Mouse (Mus musculus): ENCODE results near the gene Crhbp. TPM values are rescaled to one million over a fixed set of nuclear protein-coding genes. Genes with fewer than 3 reads are reported as not detected.
A peak's percentile ranks its signal among the peaks of the same experiment; 100 is the strongest.

Crhbp gene
- total and polyA plus RNA-seq, 3 experiments: not detected

DNA sequence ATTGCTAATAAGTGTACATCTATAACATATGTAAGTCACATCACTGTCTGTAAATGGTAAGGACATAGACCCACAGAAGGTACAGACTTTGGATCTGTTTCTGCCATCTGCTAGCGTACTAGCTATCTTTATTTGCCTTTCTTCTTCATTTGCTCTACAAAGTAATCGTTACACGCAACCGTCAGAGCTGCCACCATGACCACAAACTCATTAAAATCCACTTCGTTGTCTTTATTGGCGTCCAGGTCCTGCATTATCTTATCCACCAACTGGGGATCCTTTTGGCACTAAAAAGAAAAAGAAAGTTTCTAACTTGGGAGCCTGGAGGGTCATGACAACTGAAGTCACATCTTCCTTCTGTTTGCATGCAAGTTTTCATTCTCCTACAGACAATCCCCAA is 32.4 kb upstream of the Crhbp start:
- Histone ChIP-seq H3K4me3 (no peak overlapping the region), H3K9ac (ENCODE audit: low read depth, low read length) (no peak overlapping the region), H3K4me1 (ENCODE audit: control insufficient read depth, insufficient read depth, low read length) (no peaks in the 10 kb centered on the region), H3K27me3 (ENCODE audit: control insufficient read depth, insufficient read depth, low read length) (no peaks in the 10 kb centered on the region), H3K27ac (no peak overlapping the region), H3K36me3 (ENCODE audit: control insufficient read depth, insufficient read depth, low read length) (no peaks in the 10 kb centered on the region), H3K79me2 (replicated peaks; ENCODE audit: control insufficient read depth, insufficient read depth, low read length) (no peaks in the 10 kb centered on the region)
- intact Hi-C loops (cut with DNase I): no loop called here
- DNase-seq: no peak
- TF ChIP-seq POLR2A (IDR thresholded peaks at IDR 0.05; ENCODE audit: insufficient read depth, low read depth, low read length) (no peak), EP300 (IDR thresholded peaks at IDR 0.05; ENCODE audit: insufficient read depth, low read depth, low read length) (no peak), CTCF (IDR thresholded peaks at IDR 0.05) (no peak)
- 88% methylated on average over 6 of the region's 6 CpGs for WGBS

DNA sequence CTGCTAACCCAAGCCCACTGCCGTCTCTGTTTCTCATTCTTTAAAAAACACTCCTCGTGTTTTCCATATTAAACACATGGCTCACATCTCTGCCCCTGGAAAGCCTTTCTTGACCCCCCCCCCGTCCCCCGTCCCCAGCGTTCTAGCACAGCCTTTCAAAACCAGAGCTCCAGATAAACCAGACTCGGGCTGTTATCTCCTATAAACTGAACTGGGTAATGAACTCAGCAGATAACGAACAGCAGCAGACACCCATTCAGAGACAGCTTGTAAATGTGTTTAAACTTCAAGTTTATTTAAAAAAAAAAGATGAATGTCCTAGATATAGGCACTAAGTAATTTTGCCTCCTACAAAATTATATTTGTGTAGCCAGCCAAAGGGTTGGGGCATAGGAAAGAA is 30.4 kb upstream of the Crhbp start:
- 23% methylated on average over 7 of the region's 7 CpGs for WGBS
- intact Hi-C loops (cut with DNase I): no loop called here
- H3K9ac ChIP-seq (ENCODE audit: low read depth, low read length): no peak overlapping the region

DNA sequence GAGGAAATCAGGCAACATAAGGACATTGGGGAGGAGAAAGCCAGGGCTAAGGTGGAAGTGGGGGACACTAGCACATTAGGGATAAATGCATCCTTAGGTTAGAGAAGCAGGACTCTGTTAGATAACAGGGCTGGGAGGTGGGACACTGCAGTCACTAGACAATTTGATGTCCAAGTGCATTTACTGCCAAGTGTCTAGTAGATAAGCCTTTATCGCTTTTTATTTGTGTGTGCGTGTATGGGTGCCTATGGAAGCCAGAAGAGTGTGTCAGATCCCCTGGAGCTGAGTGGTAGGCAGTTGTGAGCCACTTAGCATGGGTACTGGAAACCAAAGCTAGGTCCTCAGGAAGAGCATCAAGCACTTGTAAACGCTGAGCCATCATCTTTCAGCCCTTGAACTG is 29.6 kb upstream of the Crhbp start:
- 54% methylated on average over 3 of the region's 3 CpGs for WGBS
- intact Hi-C loops (cut with DNase I): no loop called here
- Histone ChIP-seq H3K36me3 (ENCODE audit: control insufficient read depth, insufficient read depth, low read length) (no peaks in the 10 kb centered on the region), H3K4me1 (ENCODE audit: control insufficient read depth, insufficient read depth, low read length) (no peaks in the 10 kb centered on the region), H3K79me2 (replicated peaks; ENCODE audit: control insufficient read depth, insufficient read depth, low read length) (no peaks in the 10 kb centered on the region), H3K9ac (ENCODE audit: low read depth, low read length) (no peak overlapping the region), H3K27ac (no peak overlapping the region), H3K27me3 (ENCODE audit: control insufficient read depth, insufficient read depth, low read length) (no peaks in the 10 kb centered on the region), H3K4me3 (no peak overlapping the region)
- TF ChIP-seq CTCF (IDR thresholded peaks at IDR 0.05): no peak
- no peak for TF ChIP-seq POLR2A (IDR thresholded peaks at IDR 0.05; ENCODE audit: insufficient read depth, low read depth, low read length)
- no peak for TF ChIP-seq EP300 (IDR thresholded peaks at IDR 0.05; ENCODE audit: insufficient read depth, low read depth, low read length)
- DNase-seq: no peak

More for the DNA sequence above, 30.4 kb upstream of the Crhbp start:
- Histone ChIP-seq H3K27me3 (ENCODE audit: control insufficient read depth, insufficient read depth, low read length) (no peaks in the 10 kb centered on the region), H3K4me1 (ENCODE audit: control insufficient read depth, insufficient read depth, low read length) (no peaks in the 10 kb centered on the region), H3K36me3 (ENCODE audit: control insufficient read depth, insufficient read depth, low read length) (no peaks in the 10 kb centered on the region), H3K27ac (no peak overlapping the region), H3K79me2 (replicated peaks; ENCODE audit: control insufficient read depth, insufficient read depth, low read length) (no peaks in the 10 kb centered on the region), H3K4me3 (no peak overlapping the region)
- no peak for DNase-seq
- no peak for TF ChIP-seq CTCF (IDR thresholded peaks at IDR 0.05)
- no peak for TF ChIP-seq POLR2A (IDR thresholded peaks at IDR 0.05; ENCODE audit: insufficient read depth, low read depth, low read length)
- TF ChIP-seq EP300 (IDR thresholded peaks at IDR 0.05; ENCODE audit: insufficient read depth, low read depth, low read length): no peak

DNA sequence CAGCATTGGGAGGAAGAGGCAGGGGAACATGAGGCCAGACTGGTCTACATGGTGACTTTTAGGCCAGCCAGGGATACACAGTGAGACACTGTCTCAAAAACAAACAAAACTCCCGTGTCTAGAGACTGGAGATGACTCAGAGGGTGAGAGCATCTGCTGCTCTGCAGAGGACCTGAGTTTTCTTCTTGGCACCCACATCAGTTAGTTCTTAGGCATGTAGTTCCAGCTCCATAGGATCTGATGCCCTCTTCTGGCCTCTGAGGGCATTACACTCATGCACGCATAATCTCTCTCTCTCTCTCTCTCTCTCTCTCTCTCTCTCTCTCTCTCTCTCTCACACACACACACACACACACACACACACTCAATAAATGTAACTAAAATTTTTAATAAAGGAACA is 26.2 kb upstream of the Crhbp start:
- no peaks in the 10 kb centered on the region for H3K4me1 ChIP-seq (ENCODE audit: control insufficient read depth, insufficient read depth, low read length)
- H3K27ac ChIP-seq: no peak overlapping the region
- H3K27me3 ChIP-seq (ENCODE audit: control insufficient read depth, insufficient read depth, low read length): no peaks in the 10 kb centered on the region
- no peak for DNase-seq
- H3K4me3 ChIP-seq: no peak overlapping the region
- no peak overlapping the region for H3K9ac ChIP-seq (ENCODE audit: low read depth, low read length)
- intact Hi-C loops (cut with DNase I): no loop called here
- WGBS: 61% methylated on average over 2 of the region's 2 CpGs
- TF ChIP-seq POLR2A (IDR thresholded peaks at IDR 0.05; ENCODE audit: insufficient read depth, low read depth, low read length) (no peak), CTCF (IDR thresholded peaks at IDR 0.05) (peak; percentile 46)
- no peaks in the 10 kb centered on the region for H3K79me2 ChIP-seq (replicated peaks; ENCODE audit: control insufficient read depth, insufficient read depth, low read length)
- H3K36me3 ChIP-seq (ENCODE audit: control insufficient read depth, insufficient read depth, low read length): no peaks in the 10 kb centered on the region

DNA sequence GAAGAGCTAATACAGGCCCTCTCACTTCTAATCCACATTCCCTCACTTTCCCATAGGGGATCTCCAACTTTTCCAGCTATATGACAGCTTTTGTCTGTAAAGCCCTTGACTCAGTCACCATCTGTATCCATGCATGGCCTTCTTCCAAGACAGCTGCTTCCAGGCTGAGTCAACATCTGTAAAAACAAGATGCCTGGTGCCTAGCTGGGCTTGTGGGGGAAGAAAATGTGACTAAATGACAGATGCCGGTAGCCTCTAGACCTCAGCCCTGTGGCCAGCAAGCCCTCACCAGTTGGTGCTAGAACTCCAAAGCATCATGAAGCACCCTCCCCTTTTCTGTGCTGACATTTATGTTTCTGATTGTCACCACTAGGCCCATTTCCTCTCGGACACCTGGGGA is 6.8 kb upstream of the Crhbp start:
- intact Hi-C loops (cut with DNase I): no loop called here
- WGBS: 32% methylated on average over 2 of the region's 2 CpGs

DNA sequence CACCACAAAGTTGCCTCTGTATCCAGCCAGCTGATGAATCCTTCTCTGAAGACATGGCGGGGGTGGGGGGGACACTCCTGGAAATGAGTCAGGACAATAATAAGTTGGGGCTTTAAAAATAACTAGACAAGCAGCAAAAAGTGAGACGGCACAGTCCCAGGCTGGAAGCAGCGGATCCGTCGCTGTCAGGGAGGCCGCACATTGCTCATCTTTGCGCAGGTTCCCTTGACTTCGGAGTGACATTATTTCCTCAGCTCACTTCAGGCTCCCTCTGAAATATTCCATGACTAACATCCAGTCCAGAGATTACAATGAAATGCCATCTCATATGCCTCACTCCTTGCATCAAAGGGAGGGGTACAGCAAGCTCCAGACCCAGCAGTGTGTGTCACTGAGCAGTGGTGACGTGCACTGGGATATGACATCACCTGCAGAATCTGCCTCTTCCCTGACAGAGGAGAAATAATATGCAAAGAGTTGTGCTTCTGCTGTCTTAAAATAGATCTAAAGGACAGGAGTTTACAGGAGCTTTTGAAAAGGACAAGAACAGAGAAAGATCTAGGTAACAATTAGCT is 6.0 kb upstream of the Crhbp start:
- no peak for TF ChIP-seq POLR2A (IDR thresholded peaks at IDR 0.05; ENCODE audit: insufficient read depth, low read depth, low read length)
- no peak for TF ChIP-seq CTCF (IDR thresholded peaks at IDR 0.05)
- no peak for TF ChIP-seq EP300 (IDR thresholded peaks at IDR 0.05; ENCODE audit: insufficient read depth, low read depth, low read length)
- no peak for DNase-seq
- Histone ChIP-seq H3K27me3 (ENCODE audit: control insufficient read depth, insufficient read depth, low read length) (no peaks in the 10 kb centered on the region), H3K27ac (no peak overlapping the region), H3K4me1 (ENCODE audit: control insufficient read depth, insufficient read depth, low read length) (0 out of 2 replicates have a peak, but pooled peaks cover 2% of the 10 kb centered on the region), H3K4me3 (no peak overlapping the region), H3K36me3 (ENCODE audit: control insufficient read depth, insufficient read depth, low read length) (no peaks in the 10 kb centered on the region), H3K9ac (ENCODE audit: low read depth, low read length) (no peak overlapping the region), H3K79me2 (replicated peaks; ENCODE audit: control insufficient read depth, insufficient read depth, low read length) (no peaks in the 10 kb centered on the region)
- WGBS: 57% methylated on average over 9 of the region's 9 CpGs
- intact Hi-C loops (cut with DNase I): no loop called here

More for the DNA sequence above, 6.8 kb upstream of the Crhbp start:
- no peaks in the 10 kb centered on the region for H3K79me2 ChIP-seq (replicated peaks; ENCODE audit: control insufficient read depth, insufficient read depth, low read length)
- no peaks in the 10 kb centered on the region for H3K27me3 ChIP-seq (ENCODE audit: control insufficient read depth, insufficient read depth, low read length)
- H3K36me3 ChIP-seq (ENCODE audit: control insufficient read depth, insufficient read depth, low read length): no peaks in the 10 kb centered on the region
- H3K27ac ChIP-seq: no peak overlapping the region
- H3K9ac ChIP-seq (ENCODE audit: low read depth, low read length): no peak overlapping the region
- no peak overlapping the region for H3K4me3 ChIP-seq
- no peak for DNase-seq
- TF ChIP-seq CTCF (IDR thresholded peaks at IDR 0.05): no peak
- TF ChIP-seq EP300 (IDR thresholded peaks at IDR 0.05; ENCODE audit: insufficient read depth, low read depth, low read length): no peak
- TF ChIP-seq POLR2A (IDR thresholded peaks at IDR 0.05; ENCODE audit: insufficient read depth, low read depth, low read length): no peak
- 0 out of 2 replicates have a peak, but pooled peaks cover 2% of the 10 kb centered on the region for H3K4me1 ChIP-seq (ENCODE audit: control insufficient read depth, insufficient read depth, low read length)

Data from heart, adult 2 months (tissue).